Mouse (Mus musculus) mouse embryonic stem cell (cell line): ENCODE results near the gene Ddx54.

Experiments
- in situ Hi-C, 2 experiments: fragments of 300-500 bp; cut with MboI; formaldehyde crosslinking; loops; 1 replicate in 1 of 2; 3 replicates in 1 of 2; pipeline ENCODE4 v1.14.3; 2019 to 2020; ENCODE audit warnings: low sequenced_read_pairs in 2 of 2, low pct_unique_long_range_greater_than_20kb in 1 of 2, mixed read lengths in 1 of 2; ENCODE audit not compliant: unreplicated experiment in 1 of 2

Ddx54 gene

GRCm38 (mm10) chr5:120579211-120579897 lies 33.2 kb upstream of the Ddx54 start:
- in situ Hi-C loops: no loop called here

- in situ Hi-C loops: no loop called here
Measured at GRCm38 (mm10) chr5:120579898-120580626, 32.5 kb upstream of the Ddx54 start.

- in situ Hi-C loops: no loop called here
Measured at GRCm38 (mm10) chr5:120582002-120582401, 30.5 kb upstream of the Ddx54 start.

- in situ Hi-C loops: no loop called here
Measured at GRCm38 (mm10) chr5:120583511-120583910, 29.0 kb upstream of the Ddx54 start.

- in situ Hi-C loops: loop anchor here in 1 of 2 experiments (5.0 kb wide), 1 partner anchor 73 kb away; the partner anchor contains the start of gene Slc8b1
Measured at GRCm38 (mm10) chr5:120584968-120585367, 27.6 kb upstream of the Ddx54 start.

- in situ Hi-C loops: loop anchor here in 1 of 2 experiments (5.0 kb wide), 1 partner anchor 75 kb away; the partner anchor contains the start of gene Slc8b1
Measured at GRCm38 (mm10) chr5:120586741-120587615, 25.6 kb upstream of the Ddx54 start.

GRCm38 (mm10) chr5:120587616-120587926 lies 25.0 kb upstream of the Ddx54 start:
- in situ Hi-C loops: loop anchor here in 1 of 2 experiments (5.0 kb wide), 1 partner anchor 75 kb away; the partner anchor contains the start of gene Slc8b1

- in situ Hi-C loops: loop anchor here in 1 of 2 experiments (5.0 kb wide), 1 partner anchor 76 kb away; the partner anchor contains the start of gene Slc8b1
Measured at GRCm38 (mm10) chr5:120587940-120588568, 24.5 kb upstream of the Ddx54 start.

- in situ Hi-C loops: loop anchor here in 1 of 2 experiments (5.0 kb wide), 1 partner anchor 76 kb away; the partner anchor contains the start of gene Slc8b1
Measured at GRCm38 (mm10) chr5:120588569-120589094, 23.9 kb upstream of the Ddx54 start, which contains the start of the genes Tpcn1 and Iqcd. Tpcn1 (minus strand) TSS chr5:120588673. Iqcd (plus strand) TSS chr5:120589016.

- in situ Hi-C loops: no loop called here
Measured at GRCm38 (mm10) chr5:120590356-120591010, 22.1 kb upstream of the Ddx54 start.

GRCm38 (mm10) chr5:120592141-120592540 lies 20.4 kb upstream of the Ddx54 start:
- in situ Hi-C loops: no loop called here

GRCm38 (mm10) chr5:120594485-120594884 lies 18.1 kb upstream of the Ddx54 start:
- in situ Hi-C loops: no loop called here

- in situ Hi-C loops: loop anchor here in 1 of 2 experiments (10.0 kb wide), 1 partner anchor 85 kb away; the partner anchor contains the start of gene Slc8b1
Measured at GRCm38 (mm10) chr5:120599625-120600024, 12.9 kb upstream of the Ddx54 start.

- in situ Hi-C loops: loop anchor here in 1 of 2 experiments (10.0 kb wide), 1 partner anchor 86 kb away; the partner anchor contains the start of gene Slc8b1
Measured at GRCm38 (mm10) chr5:120600946-120601668, 11.4 kb upstream of the Ddx54 start.

GRCm38 (mm10) chr5:120602210-120602609 lies 10.3 kb upstream of the Ddx54 start:
- in situ Hi-C loops: loop anchor here in 1 of 2 experiments (10.0 kb wide), 1 partner anchor 87 kb away; the partner anchor contains the start of gene Slc8b1

GRCm38 (mm10) chr5:120603515-120603914 lies 9.0 kb upstream of the Ddx54 start:
- in situ Hi-C loops: loop anchor here in 1 of 2 experiments (10.0 kb wide), 1 partner anchor 89 kb away; the partner anchor contains the start of gene Slc8b1
